Mouse (Mus musculus) heart, embryonic 12.5 days (tissue): ENCODE data around the gene Tecta. TPM values are rescaled to one million over a fixed set of nuclear protein-coding genes. Genes with fewer than 3 reads are reported as not detected.

Source experiments
- ATAC-seq: fragments of 200-750 bp; cut with Nextera tagmentation; 2 replicates; pipeline ENCODE4 v1.8.0; 2017; ENCODE audit warnings: moderate TSS enrichment, moderate library complexity; ENCODE audit not compliant: insufficient number of reproducible peaks, low FRiP score
- H3K27ac ChIP-seq: fragments of 300-500 bp; sonication (generic); 2 replicates; pipeline ENCODE4 v1.5.1; 2016; ENCODE audit warnings: mild to moderate bottlenecking, moderate library complexity; ENCODE audit not compliant: poor library complexity, severe bottlenecking
- H3K27me3 ChIP-seq: fragments of 300-500 bp; sonication (generic); replicated peaks from 2 replicates; pipeline ENCODE4 v1.6.1; 2016; ENCODE audit warnings: mild to moderate bottlenecking, moderate library complexity
- H3K36me3 ChIP-seq: fragments of 300-500 bp; sonication (generic); 2 replicates; pipeline ENCODE4 v1.6.1; 2016; ENCODE audit warnings: mild to moderate bottlenecking, moderate library complexity
- H3K4me1 ChIP-seq: fragments of 300-500 bp; sonication (generic); replicated peaks from 2 replicates; pipeline ENCODE4 v1.6.1; 2016; ENCODE audit warnings: mild to moderate bottlenecking
- H3K4me2 ChIP-seq: fragments of 300-500 bp; sonication (generic); 2 replicates; pipeline ENCODE4 v1.6.1; 2016; ENCODE audit warnings: mild to moderate bottlenecking, moderate library complexity
- H3K4me3 ChIP-seq: fragments of 300-500 bp; sonication (generic); 2 replicates; pipeline ENCODE4 v1.5.1; 2016; ENCODE audit warnings: mild to moderate bottlenecking
- H3K9ac ChIP-seq: fragments of 300-500 bp; sonication (generic); 2 replicates; pipeline ENCODE4 v1.6.1; 2016; ENCODE audit warnings: mild to moderate bottlenecking, moderate library complexity
- H3K9me3 ChIP-seq: fragments of 300-500 bp; sonication (generic); replicated peaks from 2 replicates; pipeline ENCODE4 v1.6.1; 2016; ENCODE audit warnings: mild to moderate bottlenecking, moderate library complexity
- WGBS: fragments of 180-500 bp; shearing (Covaris S2); methylation state at CpG from one replicate; pipeline ENCODE4 v1.1.7; 2016; 5-methylcytosine and 5-hydroxymethylcytosine counted together
- polyA plus RNA-seq: library from polyadenylated mRNA; unstranded; fragments of >200 nt; fragmentation: Nextera tagmentation; extraction: Ambion mirVana; gene quantifications from 2 replicates; pipeline ENCODE4 v1.2.1, GENCODE M21; 2016

The Tecta gene
- polyA plus RNA-seq, 1 experiment from 2014 or later: 0.19 TPM

GRCm38 (mm10) chr9:42387038-42387437, 12.7 kb downstream of the Tecta start:
- no peak for ATAC-seq
- 58% methylated on average over 8 of the region's 8 CpGs for WGBS

GRCm38 (mm10) chr9:42385656-42386055, 14.1 kb downstream of the Tecta start:
- H3K4me2 ChIP-seq: no peak overlapping the region
- H3K27ac ChIP-seq: no peak overlapping the region
- H3K9ac ChIP-seq: no peak overlapping the region
- H3K27me3 ChIP-seq: peaks cover 30% of the 10 kb centered on the region
- 72% methylated on average over 13 of the region's 13 CpGs for WGBS
- H3K4me1 ChIP-seq: no peaks in the 10 kb centered on the region
- H3K9me3 ChIP-seq: no peaks in the 10 kb centered on the region
- no peak for ATAC-seq
- no peak overlapping the region for H3K4me3 ChIP-seq
- H3K36me3 ChIP-seq: no peaks in the 10 kb centered on the region

More at GRCm38 (mm10) chr9:42387038-42387437, 12.7 kb downstream of the Tecta start:
- Histone ChIP-seq H3K4me2 (no peak overlapping the region), H3K27me3 (peaks cover 31% of the 10 kb centered on the region), H3K4me3 (no peak overlapping the region), H3K4me1 (no peaks in the 10 kb centered on the region), H3K9ac (no peak overlapping the region), H3K9me3 (no peaks in the 10 kb centered on the region), H3K36me3 (no peaks in the 10 kb centered on the region), H3K27ac (no peak overlapping the region)

DNA sequence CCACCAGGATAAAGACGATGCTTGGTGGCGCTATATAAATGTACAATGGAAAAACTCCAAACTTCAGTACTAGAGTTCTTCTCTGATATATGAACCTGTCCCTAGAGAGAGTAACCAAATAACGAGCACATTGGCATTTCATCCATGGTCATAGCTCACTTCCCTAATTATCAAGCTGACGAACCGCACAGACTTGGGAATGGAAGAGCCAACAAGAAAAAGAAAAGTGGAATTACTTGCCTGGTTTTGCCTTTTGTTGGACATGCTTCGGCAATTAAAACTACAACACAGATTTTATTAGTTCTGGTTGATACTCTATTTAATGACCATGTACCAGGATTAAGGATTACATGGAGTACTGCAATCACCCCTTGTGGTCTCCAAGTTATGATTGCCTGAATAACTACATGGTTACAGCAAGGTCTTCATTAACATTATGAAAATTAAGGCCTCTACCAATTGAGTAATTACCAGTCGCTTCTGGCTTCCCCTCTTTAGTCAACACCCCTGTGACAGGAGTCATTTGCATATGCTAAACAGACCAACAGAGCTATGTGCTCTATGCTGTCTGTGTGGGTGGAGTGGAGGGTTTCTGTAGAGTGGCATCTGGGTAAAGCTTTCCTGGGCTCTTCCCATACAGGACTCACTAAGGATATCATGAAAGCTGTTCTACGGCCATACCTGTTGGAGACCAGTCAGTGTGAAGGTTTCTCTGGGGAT, 16.9 kb downstream of the Tecta start:
- H3K36me3 ChIP-seq: no peaks in the 10 kb centered on the region
- no peaks in the 10 kb centered on the region for H3K9me3 ChIP-seq
- 0 out of 2 replicates have a peak, but pooled peaks cover 15% of the 10 kb centered on the region for H3K27me3 ChIP-seq
- no peak overlapping the region for H3K4me2 ChIP-seq
- 80% methylated on average over 8 of the region's 8 CpGs for WGBS
- no peak overlapping the region for H3K27ac ChIP-seq
- H3K4me3 ChIP-seq: no peak overlapping the region
- ATAC-seq: no peak
- no peak overlapping the region for H3K9ac ChIP-seq
- H3K4me1 ChIP-seq: no peaks in the 10 kb centered on the region

DNA sequence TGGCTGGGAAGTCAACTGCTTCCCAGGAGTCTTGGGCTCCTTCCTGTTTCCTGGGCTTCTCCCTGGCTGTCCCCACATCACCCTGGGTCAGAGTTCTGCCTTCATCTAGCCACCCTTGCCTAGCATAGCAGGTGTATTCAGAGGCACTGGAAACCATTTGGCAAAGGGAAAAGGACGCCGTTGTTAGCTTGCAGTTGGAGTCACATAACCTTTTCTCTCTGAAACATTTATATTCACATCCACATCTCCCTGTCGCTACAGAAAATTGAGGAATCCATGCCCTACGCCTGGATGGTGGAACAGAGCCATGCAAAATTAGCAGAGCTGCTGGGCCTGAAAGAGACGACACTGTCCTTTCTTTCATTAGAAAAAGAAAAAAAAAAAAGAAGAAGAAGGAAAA, 17.7 kb downstream of the Tecta start:
- Histone ChIP-seq H3K4me2 (no peak overlapping the region), H3K9me3 (no peaks in the 10 kb centered on the region), H3K4me1 (no peaks in the 10 kb centered on the region), H3K27ac (no peak overlapping the region), H3K36me3 (no peaks in the 10 kb centered on the region), H3K9ac (no peak overlapping the region), H3K4me3 (no peak overlapping the region), H3K27me3 (0 out of 2 replicates have a peak, but pooled peaks cover 12% of the 10 kb centered on the region)
- ATAC-seq: no peak
- WGBS: 82% methylated on average over 5 of the region's 5 CpGs

GRCm38 (mm10) chr9:42378071-42378470, 21.7 kb downstream of the Tecta start:
- 0 out of 2 replicates have a peak, but pooled peaks cover 7% of the 10 kb centered on the region for H3K27me3 ChIP-seq
- H3K9ac ChIP-seq: no peak overlapping the region
- H3K4me3 ChIP-seq: no peak overlapping the region
- no peak overlapping the region for H3K4me2 ChIP-seq
- no peak overlapping the region for H3K27ac ChIP-seq
- no peaks in the 10 kb centered on the region for H3K4me1 ChIP-seq
- WGBS: 80% methylated on average over 4 of the region's 4 CpGs
- H3K36me3 ChIP-seq: no peaks in the 10 kb centered on the region
- H3K9me3 ChIP-seq: no peaks in the 10 kb centered on the region
- no peak for ATAC-seq

DNA sequence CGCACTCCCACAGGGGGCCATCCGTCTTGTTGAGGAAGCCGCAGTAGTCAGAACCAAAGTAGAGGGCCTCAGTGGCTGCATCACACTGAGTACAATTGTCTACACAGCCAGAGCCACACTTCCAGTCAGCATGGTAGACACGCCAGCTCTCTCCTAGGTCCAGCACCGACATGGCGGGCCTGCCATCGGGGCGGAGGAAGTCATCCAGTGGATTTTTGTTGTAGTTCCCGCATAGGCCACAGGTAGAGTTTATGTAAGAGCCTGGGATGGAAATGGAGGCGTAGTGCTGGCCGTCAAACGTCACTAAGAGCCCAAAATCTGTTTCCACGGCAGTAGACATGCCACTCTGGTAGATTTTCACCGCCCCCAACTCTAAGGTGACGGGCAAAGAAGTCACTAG, 22.1 kb downstream of the Tecta start:
- ATAC-seq: no peak

DNA sequence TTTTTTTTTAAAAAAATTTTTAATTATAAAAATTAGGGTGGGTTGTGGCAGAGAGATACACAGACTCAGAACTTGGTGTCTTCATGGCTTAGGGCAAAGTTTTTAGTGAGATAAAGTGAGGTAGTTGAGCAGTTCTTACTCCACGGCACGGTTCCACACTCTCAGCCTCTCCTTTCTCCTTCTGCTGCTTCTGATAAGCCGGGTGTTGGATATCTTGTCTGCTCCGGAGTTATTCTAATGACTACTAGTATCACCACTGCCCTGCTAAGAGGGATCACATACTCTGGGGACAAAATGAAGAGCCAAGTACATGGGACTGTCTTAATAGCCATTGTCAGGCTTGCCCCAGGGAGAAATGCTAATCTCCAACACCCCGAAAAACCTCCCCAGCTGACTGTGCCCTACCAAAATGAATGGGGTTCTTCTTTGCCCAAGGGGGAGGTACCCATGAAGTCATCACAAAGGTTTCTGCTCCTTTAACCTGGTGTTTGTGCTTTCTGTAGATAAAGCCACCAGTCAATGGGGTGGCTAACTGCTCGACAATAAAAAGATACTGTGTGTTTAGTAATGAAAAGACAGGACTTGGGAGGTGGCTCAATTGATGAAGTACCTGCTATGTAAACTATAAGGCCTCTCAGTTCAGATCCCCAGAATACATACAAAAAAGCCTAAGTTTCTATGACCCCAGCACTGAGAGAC, 27.9 kb downstream of the Tecta start:
- Histone ChIP-seq H3K27ac (no peak overlapping the region), H3K9me3 (no peaks in the 10 kb centered on the region), H3K4me2 (no peak overlapping the region), H3K36me3 (no peaks in the 10 kb centered on the region), H3K9ac (no peak overlapping the region), H3K4me1 (no peaks in the 10 kb centered on the region), H3K27me3 (0 out of 2 replicates have a peak, but pooled peaks cover 7% of the 10 kb centered on the region), H3K4me3 (no peak overlapping the region)
- 49% methylated on average over 6 of the region's 6 CpGs for WGBS
- ATAC-seq: no peak

More for the DNA sequence above, 22.1 kb downstream of the Tecta start:
- no peaks in the 10 kb centered on the region for H3K36me3 ChIP-seq
- no peaks in the 10 kb centered on the region for H3K4me1 ChIP-seq
- 89% methylated on average over 15 of the region's 15 CpGs for WGBS
- H3K9ac ChIP-seq: no peak overlapping the region
- H3K27ac ChIP-seq: no peak overlapping the region
- H3K27me3 ChIP-seq: 0 out of 2 replicates have a peak, but pooled peaks cover 7% of the 10 kb centered on the region
- H3K4me2 ChIP-seq: no peak overlapping the region
- no peak overlapping the region for H3K4me3 ChIP-seq
- no peaks in the 10 kb centered on the region for H3K9me3 ChIP-seq

DNA sequence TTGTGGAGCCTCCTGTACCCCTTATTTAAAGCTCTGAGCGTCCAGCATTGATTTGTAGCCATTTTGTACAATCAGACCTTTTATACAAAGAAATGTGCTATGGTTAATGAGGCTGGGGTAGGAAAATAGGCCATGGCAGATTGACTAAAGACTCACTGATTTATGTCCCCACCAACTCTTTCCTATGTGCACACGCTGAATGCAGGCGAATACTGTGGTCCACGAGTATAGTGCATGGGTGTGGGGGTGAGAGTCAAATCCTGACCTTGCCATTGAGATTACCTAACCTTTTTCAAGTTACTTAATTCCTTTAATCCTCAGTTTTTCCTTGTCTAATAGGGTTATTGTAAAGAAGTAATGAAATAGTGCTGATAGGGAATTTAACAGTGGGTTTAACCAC, 42.1 kb downstream of the Tecta start:
- H3K9me3 ChIP-seq: no peaks in the 10 kb centered on the region
- no peaks in the 10 kb centered on the region for H3K36me3 ChIP-seq
- H3K9ac ChIP-seq: no peak overlapping the region
- no peak for ATAC-seq
- no peak overlapping the region for H3K4me3 ChIP-seq
- H3K27me3 ChIP-seq: no peaks in the 10 kb centered on the region
- no peaks in the 10 kb centered on the region for H3K4me1 ChIP-seq
- 75% methylated on average over 4 of the region's 4 CpGs for WGBS
- no peak overlapping the region for H3K4me2 ChIP-seq
- no peak overlapping the region for H3K27ac ChIP-seq

DNA sequence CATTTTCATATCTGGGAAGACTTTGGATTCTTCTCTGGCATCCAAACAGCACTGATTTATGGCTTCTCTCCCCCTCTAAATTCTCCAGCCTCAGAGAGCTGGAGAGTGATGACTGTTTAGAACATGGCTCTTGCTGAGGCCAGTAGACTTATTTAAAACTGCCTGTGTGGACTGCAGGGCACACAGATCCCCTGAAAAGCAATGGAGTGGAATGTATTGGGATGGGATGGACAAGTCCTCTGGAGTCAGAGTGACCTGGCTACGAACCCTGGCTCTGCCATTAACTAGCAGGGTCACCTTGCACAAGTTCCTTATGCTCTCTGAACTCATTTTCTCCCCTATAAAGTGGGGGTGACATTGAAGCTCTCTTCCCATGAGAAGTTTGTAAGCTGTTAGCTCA, 44.9 kb downstream of the Tecta start:
- no peaks in the 10 kb centered on the region for H3K27me3 ChIP-seq
- H3K9me3 ChIP-seq: no peaks in the 10 kb centered on the region
- H3K9ac ChIP-seq: no peak overlapping the region
- H3K4me1 ChIP-seq: no peaks in the 10 kb centered on the region
- H3K36me3 ChIP-seq: no peaks in the 10 kb centered on the region
- H3K27ac ChIP-seq: no peak overlapping the region
- no peak overlapping the region for H3K4me3 ChIP-seq
- no peak for ATAC-seq
- H3K4me2 ChIP-seq: no peak overlapping the region
- 75% methylated on average over 1 of the region's 1 CpGs for WGBS

- H3K4me2 ChIP-seq: no peak overlapping the region
- H3K27me3 ChIP-seq: no peaks in the 10 kb centered on the region
- H3K9ac ChIP-seq: no peak overlapping the region
- H3K9me3 ChIP-seq: no peaks in the 10 kb centered on the region
- ATAC-seq: no peak
- H3K4me3 ChIP-seq: no peak overlapping the region
- H3K4me1 ChIP-seq: no peaks in the 10 kb centered on the region
- 45% methylated on average over 7 of the region's 7 CpGs for WGBS
- no peaks in the 10 kb centered on the region for H3K36me3 ChIP-seq
- no peak overlapping the region for H3K27ac ChIP-seq
Observed at GRCm38 (mm10) chr9:42349791-42350190, 49.9 kb downstream of the Tecta start.

GRCm38 (mm10) chr9:42346297-42346696, 53.4 kb downstream of the Tecta start:
- no peak for ATAC-seq
- H3K9ac ChIP-seq: no peak overlapping the region
- no peaks in the 10 kb centered on the region for H3K9me3 ChIP-seq
- no peak overlapping the region for H3K4me3 ChIP-seq
- no peaks in the 10 kb centered on the region for H3K36me3 ChIP-seq
- no peaks in the 10 kb centered on the region for H3K27me3 ChIP-seq
- no peak overlapping the region for H3K4me2 ChIP-seq
- H3K27ac ChIP-seq: no peak overlapping the region
- no peaks in the 10 kb centered on the region for H3K4me1 ChIP-seq
